Mouse (Mus musculus) kidney, adult 2 months (tissue): ENCODE measurements around the gene Wdr20rt. TPM values are rescaled to one million over a fixed set of nuclear protein-coding genes. Genes with fewer than 3 reads are reported as not detected.

ENCODE experiments used
- DNase-seq: peaks from one replicate; pipeline ENCODE4 v3.0.0; 2021
- H3K27ac ChIP-seq: fragments of 200-500 bp; 2 replicates; pipeline ENCODE4 v1.5.1; 2012; ENCODE audit warnings: low read depth, low read length, control low read depth, inconsistent platforms; ENCODE audit not compliant: insufficient read depth
- H3K27me3 ChIP-seq: fragments of 200-500 bp; replicated peaks from 2 replicates; pipeline ENCODE4 v1.6.1; 2012; ENCODE audit warnings: mild to moderate bottlenecking, moderate library complexity, low read length, inconsistent platforms; ENCODE audit not compliant: control insufficient read depth, insufficient read depth
- H3K36me3 ChIP-seq: fragments of 200-500 bp; 2 replicates; pipeline ENCODE4 v1.6.1; 2012; ENCODE audit warnings: mild to moderate bottlenecking, moderate library complexity, low read length, inconsistent platforms; ENCODE audit not compliant: control insufficient read depth, insufficient read depth
- H3K4me1 ChIP-seq: fragments of 200-500 bp; 2 replicates; pipeline ENCODE4 v1.6.1; 2011; ENCODE audit warnings: low read length; ENCODE audit not compliant: control insufficient read depth, insufficient read depth
- H3K4me3 ChIP-seq: fragments of 200-500 bp; 2 replicates; pipeline ENCODE4 v1.5.1; 2011; ENCODE audit warnings: mild to moderate bottlenecking, low read depth, low read length, control low read depth; ENCODE audit not compliant: insufficient read depth
- CTCF ChIP-seq: fragments of 200-500 bp; conservative IDR thresholded peaks from 2 replicates; pipeline ENCODE4 v1.5.1; 2011; ENCODE audit warnings: low read depth, mild to moderate bottlenecking, control low read depth, low read length, moderate library complexity, mixed read lengths; ENCODE audit not compliant: insufficient read depth, insufficient read length
- POLR2A ChIP-seq: fragments of 200-500 bp; IDR thresholded peaks from one replicate; pipeline ENCODE4 v1.6.1; 2011; ENCODE audit warnings: low read depth, low read length, control low read depth
- WGBS: fragments of 180-500 bp; shearing (Covaris S2); methylation state at CpG from one replicate; pipeline ENCODE4 v1.1.7; 2018; 5-methylcytosine and 5-hydroxymethylcytosine counted together
- polyA plus RNA-seq: library from polyadenylated mRNA; depleted of rRNA; stranded (reverse); fragments of >200 nt; gene quantifications from 2 replicates; pipeline ENCODE4 v1.2.3, GENCODE M21; 2012; rRNA removed

The Wdr20rt gene
- polyA plus RNA-seq, result not detected in 2 replicates

DNA sequence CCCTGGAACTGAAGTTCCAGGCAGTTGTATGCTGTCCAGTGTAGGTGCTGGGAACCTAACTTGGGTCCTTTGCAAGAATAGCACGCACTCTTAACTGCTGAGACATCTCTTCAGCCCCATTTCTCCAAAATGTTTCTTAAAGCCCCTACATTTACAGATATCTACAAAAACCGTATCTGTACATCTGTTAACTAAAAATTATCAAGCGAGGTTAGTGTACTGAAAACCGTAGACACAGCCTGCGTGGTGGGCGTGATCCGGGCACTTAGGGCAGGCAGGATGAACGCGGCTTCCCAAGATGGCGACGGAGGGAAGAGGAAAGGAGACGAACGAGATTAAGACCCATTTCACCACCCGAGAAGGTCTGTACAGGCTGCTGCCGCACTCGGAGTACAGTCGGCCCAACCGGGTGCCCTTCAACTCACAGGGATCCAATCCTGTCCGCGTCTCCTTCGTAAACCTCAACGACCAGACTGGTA lies at the start of gene Wdr20rt:
Gene Wdr20rt (plus strand): TSS at position 51 of the 479 bp plus-strand sequence.
- 94% methylated on average over 22 of the region's 22 CpGs for WGBS
- TF ChIP-seq CTCF (no peak), POLR2A (no peak)
- no peak for DNase-seq
- H3K36me3 ChIP-seq, result no peaks in the 10 kb centered on the region
- no peaks in the 10 kb centered on the region for H3K4me1 ChIP-seq
- H3K27me3 ChIP-seq, result no peaks in the 10 kb centered on the region
- H3K4me3 ChIP-seq, result no peak within 1 kb of the TSS
- H3K27ac ChIP-seq, result no peak within 1 kb of the TSS

DNA sequence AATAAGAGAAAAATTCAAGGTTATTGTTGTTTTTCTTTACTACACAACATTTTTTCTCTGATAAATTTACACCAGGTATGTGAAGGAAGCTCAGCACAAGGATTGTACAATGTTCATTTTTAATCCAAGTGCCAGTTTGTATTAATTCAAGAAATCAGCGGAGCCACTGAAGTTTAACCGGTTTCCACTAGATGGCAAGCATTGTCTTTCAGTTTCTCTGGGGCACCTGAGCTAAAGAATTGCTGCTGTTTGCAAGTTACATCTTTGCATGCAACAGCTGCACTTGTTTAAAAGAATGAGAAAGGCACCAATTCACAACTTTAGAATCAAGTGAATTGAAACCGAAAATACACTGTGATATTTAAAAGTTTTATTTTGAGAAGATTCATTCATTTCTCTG lies 38.0 kb upstream of the Wdr20rt start:
- Histone ChIP-seq H3K36me3 (no peaks in the 10 kb centered on the region), H3K27me3 (no peaks in the 10 kb centered on the region), H3K4me1 (no peaks in the 10 kb centered on the region), H3K4me3 (no peak overlapping the region), H3K27ac (no peak overlapping the region)
- DNase-seq, result peak; percentile 27
- WGBS, result 51% methylated on average over 3 of the region's 3 CpGs
- TF ChIP-seq CTCF, result no peak
- no peak for TF ChIP-seq POLR2A

DNA sequence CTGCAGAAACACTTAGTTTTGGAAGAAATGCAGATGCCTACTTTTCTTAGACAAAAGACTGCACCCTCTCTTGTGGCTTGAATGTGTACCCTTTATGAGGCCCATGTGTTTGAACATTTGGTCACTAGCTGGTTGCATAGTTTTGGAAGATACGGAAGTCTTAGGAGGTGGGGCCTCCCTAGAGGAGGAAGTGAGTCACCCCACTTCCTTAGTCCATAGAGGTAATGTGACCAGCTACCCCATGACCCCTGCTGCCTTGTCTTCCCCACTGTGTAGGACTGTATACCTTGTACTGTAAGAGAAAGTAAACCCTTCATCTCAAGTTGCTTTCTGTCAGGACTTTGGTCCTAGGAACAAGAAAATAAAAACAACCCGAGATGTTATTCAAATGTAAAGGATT lies 36.1 kb upstream of the Wdr20rt start:
- 76% methylated on average over 2 of the region's 2 CpGs for WGBS
- no peak overlapping the region for H3K4me3 ChIP-seq
- no peaks in the 10 kb centered on the region for H3K27me3 ChIP-seq
- no peak for DNase-seq
- H3K4me1 ChIP-seq, result no peaks in the 10 kb centered on the region
- TF ChIP-seq POLR2A, result no peak
- TF ChIP-seq CTCF, result no peak
- no peaks in the 10 kb centered on the region for H3K36me3 ChIP-seq
- H3K27ac ChIP-seq, result no peak overlapping the region

DNA sequence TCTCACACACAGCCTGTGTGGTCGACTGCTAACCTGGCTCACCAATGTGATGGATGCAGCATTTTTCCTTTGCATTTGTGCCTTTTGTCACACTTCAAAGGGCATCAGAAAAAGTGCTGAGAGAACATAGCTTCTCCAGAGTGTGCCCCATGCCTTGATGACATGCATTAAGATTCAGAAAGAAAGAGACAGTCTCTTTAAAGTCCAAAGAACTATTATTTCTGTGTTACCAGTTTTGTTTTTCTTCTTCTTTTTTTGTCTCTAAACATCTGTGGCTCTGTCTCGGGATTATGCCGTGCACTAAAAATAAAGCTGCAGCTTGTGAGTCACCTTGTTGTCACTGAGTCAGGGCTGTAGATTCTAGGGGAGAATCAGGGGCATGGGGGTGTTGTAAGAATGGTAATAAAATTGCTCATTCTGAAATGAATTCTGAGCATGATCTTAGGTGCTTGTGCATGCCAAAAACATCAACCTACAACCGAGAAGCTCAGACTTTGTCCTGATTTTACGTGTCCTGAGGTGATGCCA lies 31.2 kb upstream of the Wdr20rt start:
- H3K27me3 ChIP-seq, result no peaks in the 10 kb centered on the region
- H3K27ac ChIP-seq, result no peak overlapping the region
- WGBS, result 52% methylated on average over 5 of the region's 5 CpGs
- no peak overlapping the region for H3K4me3 ChIP-seq
- DNase-seq, result no peak
- TF ChIP-seq POLR2A, result no peak
- TF ChIP-seq CTCF, result no peak
- no peaks in the 10 kb centered on the region for H3K4me1 ChIP-seq
- H3K36me3 ChIP-seq, result no peaks in the 10 kb centered on the region

DNA sequence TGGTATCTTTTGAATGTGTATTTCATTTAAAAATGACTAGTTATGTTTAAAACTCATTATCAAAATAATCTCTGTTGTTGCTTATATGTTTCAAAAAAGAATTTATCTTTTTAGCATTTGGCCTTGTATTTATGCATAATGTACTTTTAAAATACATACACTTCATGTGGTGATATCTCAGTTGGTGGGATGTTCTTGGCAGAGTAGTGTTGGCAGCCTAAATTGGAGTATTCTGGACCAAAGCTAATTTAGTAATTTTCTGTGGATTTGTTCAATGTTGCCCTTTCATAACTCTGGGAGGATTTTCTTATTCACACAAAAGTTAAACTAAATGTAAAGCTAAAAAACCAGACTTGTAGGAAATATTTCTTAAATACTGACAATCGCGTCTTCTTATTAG lies 23.5 kb upstream of the Wdr20rt start:
- no peaks in the 10 kb centered on the region for H3K27me3 ChIP-seq
- no peak for DNase-seq
- no peaks in the 10 kb centered on the region for H3K36me3 ChIP-seq
- no peak overlapping the region for H3K27ac ChIP-seq
- no peaks in the 10 kb centered on the region for H3K4me1 ChIP-seq
- H3K4me3 ChIP-seq, result no peak overlapping the region
- over 99% methylated on average over 2 of the region's 2 CpGs for WGBS
- no peak for TF ChIP-seq POLR2A
- no peak for TF ChIP-seq CTCF

DNA sequence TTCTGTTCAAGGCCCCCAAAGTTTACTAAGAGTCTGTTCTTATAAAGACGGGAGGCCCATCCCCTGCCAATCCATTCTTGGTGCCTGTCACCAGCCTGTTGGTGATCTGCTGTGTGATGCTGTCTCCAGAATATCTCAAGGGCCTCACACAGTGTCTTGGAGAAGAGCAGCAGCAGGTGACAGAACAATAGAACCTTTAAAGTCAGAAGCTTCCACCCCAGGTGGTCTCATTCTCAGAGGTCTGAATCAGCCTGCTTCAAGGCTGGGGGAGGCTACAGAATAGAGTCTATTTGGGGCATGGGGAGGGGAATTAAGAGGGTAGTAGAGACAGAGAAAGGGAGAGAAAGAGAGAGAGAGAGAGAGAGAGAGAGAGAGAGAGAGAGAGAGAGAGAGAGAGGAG lies 18.9 kb upstream of the Wdr20rt start:
- no peaks in the 10 kb centered on the region for H3K36me3 ChIP-seq
- 61% methylated on average over 1 of the region's 1 CpGs for WGBS
- no peak for TF ChIP-seq POLR2A
- no peak for TF ChIP-seq CTCF

DNA sequence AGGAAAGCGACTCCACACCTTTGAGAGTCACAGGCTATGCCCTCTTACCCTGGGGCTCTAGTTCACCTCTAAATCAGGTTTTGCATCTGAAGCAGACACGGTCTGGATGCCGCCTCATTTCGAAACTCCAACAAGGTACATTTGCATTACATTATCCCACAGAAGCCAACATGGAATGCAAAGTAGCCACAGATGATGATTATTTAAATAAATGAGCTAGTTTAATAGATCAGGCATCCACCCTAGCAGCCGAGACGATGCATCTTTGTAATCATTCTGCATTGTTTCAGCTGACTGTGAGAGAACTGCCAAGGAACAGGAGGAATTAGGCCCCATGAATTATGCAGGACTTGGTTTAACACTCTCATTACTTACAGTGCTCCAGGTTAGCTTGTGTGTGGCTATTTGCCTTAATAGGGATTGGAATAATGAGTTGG lies 8.9 kb upstream of the Wdr20rt start:
- no peak for TF ChIP-seq CTCF
- TF ChIP-seq POLR2A, result no peak
- no peaks in the 10 kb centered on the region for H3K27me3 ChIP-seq
- no peaks in the 10 kb centered on the region for H3K36me3 ChIP-seq
- peak; percentile 53 for DNase-seq
- H3K4me3 ChIP-seq, result no peak overlapping the region
- no peaks in the 10 kb centered on the region for H3K4me1 ChIP-seq
- WGBS, result 65% methylated on average over 6 of the region's 6 CpGs
- H3K27ac ChIP-seq, result no peak overlapping the region

More for the DNA sequence above, 18.9 kb upstream of the Wdr20rt start:
- Histone ChIP-seq H3K4me3 (no peak overlapping the region), H3K27me3 (no peaks in the 10 kb centered on the region), H3K4me1 (no peaks in the 10 kb centered on the region), H3K27ac (no peak overlapping the region)
- DNase-seq, result no peak

DNA sequence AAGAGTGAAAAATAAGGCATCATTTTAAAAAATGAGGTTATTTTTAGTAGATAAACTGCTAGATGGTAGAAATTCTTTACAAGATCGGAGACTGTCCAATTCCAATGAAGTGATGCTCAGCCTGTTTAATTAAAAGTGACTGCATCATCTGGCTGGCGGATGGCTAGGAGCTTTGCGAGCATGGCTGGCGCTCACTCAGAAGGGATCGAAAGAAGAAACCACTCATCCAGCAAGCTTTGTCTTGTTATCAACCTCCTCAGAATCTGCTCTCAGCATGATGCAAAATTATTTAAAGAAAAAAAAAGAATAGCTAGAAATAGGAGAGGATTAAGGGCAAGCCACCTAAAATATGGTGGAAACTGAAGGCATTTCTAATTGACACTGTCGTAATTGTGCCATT lies 3.3 kb downstream of the Wdr20rt start:
- H3K27me3 ChIP-seq, result no peaks in the 10 kb centered on the region
- H3K36me3 ChIP-seq, result no peaks in the 10 kb centered on the region
- no peak for DNase-seq
- H3K27ac ChIP-seq, result no peak overlapping the region
- WGBS, result 76% methylated on average over 6 of the region's 6 CpGs
- TF ChIP-seq POLR2A, result no peak
- no peak for TF ChIP-seq CTCF
- no peaks in the 10 kb centered on the region for H3K4me1 ChIP-seq
- no peak overlapping the region for H3K4me3 ChIP-seq
